Mouse (Mus musculus) cerebellum, adult 11-12 months (tissue): ENCODE measurements around the gene Acox2.

ENCODE experiments used
- DNase-seq: peaks from one replicate; pipeline ENCODE4 v3.0.0; 2022

Gene Acox2

DNA sequence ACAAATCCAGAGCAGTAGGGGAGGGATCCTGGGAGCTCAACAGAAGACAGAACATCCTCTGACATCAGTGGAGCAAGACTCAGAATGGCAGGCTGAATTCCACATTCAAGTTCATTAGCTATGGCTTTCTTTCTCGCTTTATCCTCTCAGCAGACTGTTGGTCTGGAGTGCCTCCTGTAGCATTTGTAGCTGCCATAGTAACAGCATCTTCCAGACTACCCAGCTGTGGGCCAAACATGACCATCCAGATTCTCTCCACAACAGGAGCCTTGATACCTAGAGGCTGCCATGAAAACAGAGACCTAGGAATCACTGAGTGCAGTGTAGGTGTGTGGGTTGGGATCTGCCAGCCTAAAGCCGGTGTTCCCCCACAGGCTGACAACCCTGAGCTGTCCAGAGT is 49.3 kb downstream of the Acox2 start:
- no peak for DNase-seq

DNA sequence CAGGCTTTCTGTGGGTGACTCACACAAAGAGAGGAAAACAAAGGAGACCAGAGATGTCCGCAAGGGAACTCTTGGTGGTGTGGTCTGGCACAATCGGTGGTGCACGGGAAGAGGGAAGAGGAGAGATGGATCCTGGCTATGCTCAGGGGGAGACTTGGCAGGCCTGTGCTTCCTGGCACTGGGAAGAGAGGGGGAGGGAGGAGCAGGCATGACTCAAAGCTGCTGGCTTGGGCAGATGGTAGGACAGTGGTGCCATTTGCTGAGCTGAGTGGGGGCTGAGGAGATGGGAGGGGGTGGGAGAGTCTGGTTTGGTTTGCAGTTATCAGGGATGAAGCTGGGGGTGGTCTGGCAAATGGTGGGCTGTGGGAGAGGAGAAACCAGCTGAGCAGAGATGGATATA is 50.3 kb downstream of the Acox2 start:
- peak; percentile 52 for DNase-seq

GRCm38 (mm10) chr14:8207543-8207942 is 51.6 kb downstream of the Acox2 start:
- no peak for DNase-seq

DNA sequence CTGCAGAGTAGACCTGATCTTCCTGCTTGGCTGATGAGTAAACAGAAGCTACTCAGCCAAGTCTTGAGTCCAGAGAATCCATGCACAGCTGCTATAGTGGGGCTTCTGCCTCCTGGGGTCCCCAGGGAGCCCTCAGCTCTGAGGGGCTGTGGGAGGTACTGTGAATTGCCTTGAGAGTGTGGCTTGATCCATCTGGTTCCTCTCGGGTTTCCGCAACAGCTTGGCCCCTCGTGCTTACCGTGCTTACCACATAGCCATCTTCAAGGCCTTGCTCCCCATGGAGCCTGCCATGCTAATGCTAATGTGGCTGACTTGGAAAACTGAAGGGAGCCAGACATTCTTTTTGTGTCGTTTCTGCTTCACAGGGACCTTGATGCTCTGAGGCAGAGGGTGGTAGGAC is 52.0 kb downstream of the Acox2 start:
- DNase-seq = no peak

- DNase-seq = no peak
Observed at GRCm38 (mm10) chr14:8206179-8206910, 52.8 kb downstream of the Acox2 start.

- no peak for DNase-seq
Observed at GRCm38 (mm10) chr14:8201715-8202114, 57.4 kb downstream of the Acox2 start.

DNA sequence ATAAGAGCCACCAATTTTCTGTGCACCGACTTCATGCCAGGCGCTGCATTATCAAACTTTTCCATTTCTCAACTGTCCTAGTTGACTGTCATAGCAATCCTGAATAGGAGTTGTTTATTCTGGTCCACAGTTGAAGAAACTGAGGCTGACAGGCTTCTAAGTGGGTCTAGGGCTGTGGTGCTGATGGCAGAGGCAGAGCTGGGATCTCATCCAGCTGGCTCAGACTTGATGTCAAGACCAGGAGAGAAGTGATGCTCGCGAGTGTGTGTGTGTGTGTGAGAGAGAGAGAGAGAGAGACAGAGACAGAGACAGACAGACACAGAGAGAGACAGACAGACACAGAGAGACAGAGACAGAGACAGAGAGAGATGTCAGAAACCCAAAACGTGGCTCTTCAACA is 58.4 kb downstream of the Acox2 start:
- no peak for DNase-seq

GRCm38 (mm10) chr14:8192727-8193126 is 66.4 kb downstream of the Acox2 start:
- DNase-seq = no peak

- DNase-seq = no peak
Observed at GRCm38 (mm10) chr14:8191331-8191965, 67.7 kb downstream of the Acox2 start.

GRCm38 (mm10) chr14:8190556-8190955 is 68.6 kb downstream of the Acox2 start:
- no peak for DNase-seq

GRCm38 (mm10) chr14:8186278-8187045 is 72.7 kb downstream of the Acox2 start:
- no peak for DNase-seq

DNA sequence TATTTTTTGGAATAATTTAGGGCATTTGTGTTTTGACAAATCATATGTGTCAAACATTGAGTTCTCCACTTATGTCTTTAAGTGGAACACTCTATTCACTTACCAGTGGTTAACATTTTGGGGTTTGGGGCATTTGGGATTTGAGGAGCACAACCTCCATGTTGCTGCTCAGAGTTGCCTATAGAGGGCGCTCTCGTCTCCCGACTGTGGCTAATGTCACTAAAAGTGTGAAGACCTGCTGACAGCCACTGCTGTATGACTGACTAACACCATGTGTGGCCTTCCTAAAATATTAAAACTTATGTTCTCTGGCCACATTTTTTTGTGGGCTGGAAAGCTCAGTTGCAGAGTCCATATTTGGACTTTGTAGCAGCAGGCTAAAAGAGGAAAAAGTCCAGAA is 75.8 kb downstream of the Acox2 start:
- no peak for DNase-seq

DNA sequence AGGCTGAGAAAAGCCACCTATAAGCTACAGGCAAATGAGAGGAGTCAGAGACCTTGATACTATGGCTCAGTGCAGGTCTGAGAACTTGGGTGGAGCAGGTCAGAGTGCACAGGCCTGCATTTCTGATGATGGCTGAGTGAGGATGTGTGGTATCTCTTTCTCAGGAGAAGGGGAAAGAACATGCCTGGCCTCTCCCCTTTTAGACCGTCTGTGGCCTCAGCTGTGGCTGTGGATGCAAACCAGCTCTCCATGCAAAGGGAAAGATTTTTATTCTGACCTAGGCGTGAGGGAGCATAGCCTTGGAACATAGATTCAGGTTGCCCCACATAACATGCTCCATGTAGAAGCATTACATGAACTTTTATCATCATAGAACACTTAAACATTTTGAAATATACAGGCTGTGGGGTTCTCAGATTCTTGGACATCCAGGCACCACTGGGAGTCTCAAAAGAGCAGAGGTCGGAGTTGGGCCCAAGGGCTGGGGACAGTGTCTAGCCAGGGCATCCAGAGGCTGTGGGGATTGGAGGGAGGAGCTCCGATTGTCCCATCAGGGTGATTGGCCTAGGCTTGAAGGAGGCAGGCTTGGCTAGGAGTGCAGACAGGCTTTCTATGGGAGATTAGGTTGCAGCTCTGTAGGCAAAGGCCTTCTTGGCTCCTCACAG is 78.7 kb downstream of the Acox2 start:
- DNase-seq = no peak

GRCm38 (mm10) chr14:8176251-8176650 is 82.9 kb downstream of the Acox2 start:
- DNase-seq = no peak
